Mouse (Mus musculus): ENCODE data around the gene Cspg5. TPM values are rescaled to one million over a fixed set of nuclear protein-coding genes. Genes with fewer than 3 reads are reported as not detected.
A peak's percentile ranks its signal among the peaks of the same experiment; 100 is the strongest.

Cspg5 gene
- total RNA-seq, 2 experiments from 2014 or later = 277 to 278 TPM

DNA sequence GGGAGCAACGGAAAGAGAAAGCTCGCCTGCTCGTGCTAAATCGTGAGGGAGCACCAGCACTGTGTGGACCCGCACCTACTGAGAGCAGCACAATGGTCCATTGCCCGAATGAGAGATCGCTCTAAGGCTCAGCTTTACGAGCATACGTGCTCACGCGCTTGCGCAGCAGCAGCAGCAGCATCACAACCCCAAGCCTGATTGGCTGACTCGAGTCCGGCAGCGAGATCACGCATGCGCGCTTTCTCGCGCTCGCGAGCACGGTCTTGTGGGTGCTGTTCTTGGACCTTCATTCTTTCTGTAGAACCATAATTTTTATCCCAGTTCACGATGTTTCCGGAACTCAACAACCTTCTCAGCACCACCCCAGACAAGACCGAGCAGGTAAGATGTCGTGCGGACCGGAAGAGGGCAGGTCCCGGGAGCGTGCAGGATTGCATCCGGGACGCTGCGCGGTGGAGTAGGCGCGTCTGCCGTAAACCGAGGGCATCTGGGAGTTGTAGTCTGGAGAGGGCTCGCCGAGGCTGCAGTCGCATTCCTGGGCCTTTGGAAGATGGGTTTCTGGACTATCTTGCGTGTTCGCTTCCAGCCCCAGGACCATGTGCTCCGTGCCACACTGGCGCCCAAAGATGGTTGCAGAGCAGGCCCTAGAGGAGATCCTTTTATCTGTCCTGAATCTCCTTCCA is 61.5 kb downstream of the Cspg5 start, which contains the start of gene Elp6:
Gene Elp6 (plus strand): TSS at position 205 of the 683 bp plus-strand sequence.
- TF ChIP-seq CTCF (conservative IDR thresholded peaks at IDR 0.05) = 0 out of 2 replicates have a peak, but pooled peaks have one; percentile 20
- DNase-seq (ENCODE audit: low spot score in 2 of 2) = peak; percentile 89 to 93
- Histone ChIP-seq H3K4me3 (peak within 1 kb of the TSS; percentile 74), H3K27ac (peak within 1 kb of the TSS; percentile 96)

DNA sequence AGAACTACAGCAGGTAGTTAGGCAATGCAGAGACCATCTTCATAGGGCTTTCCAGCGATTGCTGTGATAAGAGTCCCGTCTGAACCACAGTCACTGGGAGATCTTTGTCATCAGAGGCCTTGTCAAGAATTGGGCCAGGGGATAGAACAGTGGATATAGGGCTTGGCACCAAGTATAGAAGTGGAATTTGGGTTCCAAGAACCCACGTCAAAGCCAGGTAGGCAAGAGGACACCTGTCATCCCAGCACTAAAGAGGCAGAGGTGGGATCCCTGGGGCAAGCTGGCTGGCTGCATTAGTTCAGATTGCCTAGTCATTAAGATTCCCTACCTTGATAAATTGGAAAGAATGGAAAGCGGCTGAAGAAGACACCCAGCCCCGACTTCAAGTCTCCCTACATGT is 62.8 kb downstream of the Cspg5 start:
- H3K4me3 ChIP-seq = no peak overlapping the region
- DNase-seq (ENCODE audit: low spot score in 2 of 2) = no peak
- no peak for TF ChIP-seq CTCF (conservative IDR thresholded peaks at IDR 0.05)
- H3K27ac ChIP-seq = no peak overlapping the region

Small RNA genes within 50 kb of the gene (microRNA-seq; reads per million reads assigned to microRNA genes)
- 21.7 to 63.2 reads per million in 2 experiments for gene Mir6236

Other genes starting within 250 kb of the Cspg5 start
- 10 to 100 TPM; 59.7 to 60.3 TPM for gene Smarcc1, start 126.1 kb upstream of the Cspg5 start, total RNA-seq (2021)
- 100 to 1,000 TPM; 158 to 163 TPM for gene Dhx30, start 126.0 kb upstream of the Cspg5 start, total RNA-seq (2021)
- gene Elp6, start 61.4 kb downstream of the Cspg5 start, total RNA-seq (2021) = 10 to 100 TPM; 14.8 to 14.9 TPM
- 10 to 100 TPM; 93.4 to 95.0 TPM for gene Scap, start 89.5 kb downstream of the Cspg5 start, total RNA-seq (2021)
- 10 to 100 TPM; 57.2 to 57.8 TPM for gene Ptpn23, start 164.4 kb downstream of the Cspg5 start, total RNA-seq (2021)
- not detected for gene Ngp, start 176.0 kb downstream of the Cspg5 start, total RNA-seq (2021)
- 10 to 100 TPM; 22.0 to 25.4 TPM for gene Klhl18, start 232.9 kb downstream of the Cspg5 start, total RNA-seq (2021)
- 1 to 10 TPM; 3.5 to 3.7 TPM for gene Kif9, start 233.2 kb downstream of the Cspg5 start, total RNA-seq (2021)

Measured in layer of hippocampus, adult 2 months (tissue).